Mouse (Mus musculus): ENCODE results near the gene Hc. TPM values are rescaled to one million over a fixed set of nuclear protein-coding genes. Genes with fewer than 3 reads are reported as not detected.
A peak's percentile ranks its signal among the peaks of the same experiment; 100 is the strongest.

Gene Hc
- not detected for total RNA-seq (2021)
- long read RNA-seq, experiment 1: 0 reads
- long read RNA-seq, experiment 2: 0 reads

DNA sequence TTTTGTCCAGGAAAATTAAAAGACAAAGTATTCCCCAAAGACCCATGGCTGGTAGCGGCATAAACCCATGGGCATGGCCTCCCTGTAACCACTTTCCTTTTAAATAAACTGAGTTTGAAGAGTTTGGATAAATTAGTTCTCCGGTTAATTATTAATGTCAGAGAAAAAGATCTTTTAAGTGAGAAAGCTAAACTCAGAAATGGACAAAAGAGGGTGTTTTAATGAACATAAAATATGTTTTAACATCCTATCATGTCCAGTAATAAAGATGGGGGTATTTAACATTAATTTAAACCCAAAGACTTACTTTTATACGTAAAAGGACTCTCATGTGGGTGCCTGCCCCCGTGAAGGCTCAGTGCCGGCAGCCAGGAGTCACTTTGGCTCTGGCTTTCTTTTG, at the start of gene Hc:
Gene Hc, minus strand, starts transcription at position 101 of the 400 bp plus-strand sequence.
- H3K4me3 ChIP-seq: no peak within 1 kb of the TSS
- intact Hi-C loops (cut with DNase I): no loop called here
- no peak for DNase-seq
- H3K27ac ChIP-seq: no peak within 1 kb of the TSS
- no peak for TF ChIP-seq CTCF (IDR thresholded peaks at IDR 0.05)

GRCm38 (mm10) chr2:35110521-35110920, 49.3 kb upstream of the Hc start:
- DNase-seq: no peak
- Histone ChIP-seq H3K27ac (peak overlapping the region; percentile 98; the same call in 1 of the 2 replicates), H3K4me3 (peak overlapping the region; percentile 4; the same call in 1 of the 2 replicates)
- intact Hi-C loops (cut with DNase I): no loop called here
- no peak for TF ChIP-seq CTCF (IDR thresholded peaks at IDR 0.05)

GRCm38 (mm10) chr2:35109924-35110304, 48.7 kb upstream of the Hc start:
- peak overlapping the region; percentile 93 for H3K4me3 ChIP-seq
- H3K27ac ChIP-seq: peak overlapping the region; percentile 98
- intact Hi-C loops (cut with DNase I): loop anchor here (2.0 kb wide), 1 partner anchor 61 kb away; no protein-coding TSS in a partner anchor
- DNase-seq: no peak
- TF ChIP-seq CTCF (IDR thresholded peaks at IDR 0.05): no peak

GRCm38 (mm10) chr2:35109141-35109923, 48.1 kb upstream of the Hc start, which contains the start of gene Cntrl:
Gene Cntrl (plus strand): TSS chr2:35109492.
- DNase-seq: peak; percentile 96
- peak within 1 kb of the TSS; percentile 93 for H3K4me3 ChIP-seq
- TF ChIP-seq CTCF (IDR thresholded peaks at IDR 0.05): no peak
- peak within 1 kb of the TSS; percentile 98 for H3K27ac ChIP-seq
- intact Hi-C loops (cut with DNase I): loop anchor here (2.0 kb wide), 1 partner anchor 61 kb away; no protein-coding TSS in a partner anchor

- peak overlapping the region; percentile 98 for H3K27ac ChIP-seq
- intact Hi-C loops (cut with DNase I): loop anchor here (2.0 kb wide), 1 partner anchor 60 kb away; no protein-coding TSS in a partner anchor
- peak overlapping the region; percentile 93 for H3K4me3 ChIP-seq
- peak; percentile 53 for TF ChIP-seq CTCF (IDR thresholded peaks at IDR 0.05)
- no peak for DNase-seq
Measured at GRCm38 (mm10) chr2:35108712-35109111, 47.5 kb upstream of the Hc start.

DNA sequence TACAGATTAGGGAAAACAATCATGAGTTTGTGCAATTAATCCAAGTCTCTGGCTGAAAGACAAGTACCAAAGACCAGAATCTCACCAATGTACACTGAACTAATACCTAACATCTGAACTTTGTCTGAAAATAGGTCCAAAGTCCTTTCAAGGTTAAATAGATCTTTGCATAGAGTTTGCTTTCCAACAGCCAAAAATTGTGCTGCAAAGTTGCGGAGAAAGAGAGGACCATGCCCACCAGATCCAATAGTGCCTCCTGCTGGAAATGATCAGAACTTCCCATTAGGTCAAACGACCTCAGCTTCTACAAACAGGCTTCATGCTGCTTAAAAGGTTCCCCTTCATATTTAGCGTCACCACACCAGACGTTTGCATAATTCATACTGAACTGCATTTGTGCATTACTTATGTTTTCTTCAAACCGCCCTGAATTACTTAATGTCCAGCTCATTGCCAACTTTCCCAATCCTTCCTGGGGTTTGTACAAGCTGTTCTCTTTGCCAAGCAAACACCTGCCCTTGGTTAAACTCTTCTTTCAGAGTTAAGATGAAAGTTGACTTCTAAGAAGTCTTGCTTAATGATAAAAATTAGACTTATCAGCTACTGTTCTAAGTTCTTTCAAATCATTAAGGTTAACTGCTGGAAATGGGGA, 46.9 kb upstream of the Hc start:
- peak; percentile 52 for TF ChIP-seq CTCF (IDR thresholded peaks at IDR 0.05)
- intact Hi-C loops (cut with DNase I): loop anchor here (2.0 kb wide), 1 partner anchor 59 kb away; no protein-coding TSS in a partner anchor
- no peak for DNase-seq
- no peak overlapping the region for H3K4me3 ChIP-seq
- H3K27ac ChIP-seq: no peak overlapping the region

GRCm38 (mm10) chr2:35104843-35105242, 43.6 kb upstream of the Hc start:
- no peak for DNase-seq
- no peak for TF ChIP-seq CTCF (IDR thresholded peaks at IDR 0.05)
- no peak overlapping the region for H3K27ac ChIP-seq
- H3K4me3 ChIP-seq: no peak overlapping the region
- intact Hi-C loops (cut with DNase I): no loop called here

DNA sequence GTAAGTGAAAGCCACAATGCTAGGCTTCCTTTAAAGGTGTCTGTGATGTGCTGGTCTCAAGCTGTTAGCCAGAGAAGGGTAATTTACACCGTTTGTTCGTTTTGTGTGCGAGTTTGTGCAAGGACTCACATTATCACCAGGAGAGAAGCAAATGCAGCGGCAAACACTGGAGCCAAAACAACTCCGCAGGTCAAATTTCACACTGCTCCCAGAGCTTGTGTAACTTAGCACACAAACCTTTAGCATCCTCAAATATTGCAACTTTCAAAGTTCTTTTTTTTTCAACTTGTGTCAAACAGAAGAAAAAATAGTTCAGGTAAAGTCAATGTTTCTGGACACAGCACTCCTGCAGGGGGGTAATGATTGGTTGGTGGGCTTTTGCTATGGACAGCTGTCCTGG, 42.3 kb upstream of the Hc start:
- H3K4me3 ChIP-seq: no peak overlapping the region
- intact Hi-C loops (cut with DNase I): no loop called here
- no peak overlapping the region for H3K27ac ChIP-seq

DNA sequence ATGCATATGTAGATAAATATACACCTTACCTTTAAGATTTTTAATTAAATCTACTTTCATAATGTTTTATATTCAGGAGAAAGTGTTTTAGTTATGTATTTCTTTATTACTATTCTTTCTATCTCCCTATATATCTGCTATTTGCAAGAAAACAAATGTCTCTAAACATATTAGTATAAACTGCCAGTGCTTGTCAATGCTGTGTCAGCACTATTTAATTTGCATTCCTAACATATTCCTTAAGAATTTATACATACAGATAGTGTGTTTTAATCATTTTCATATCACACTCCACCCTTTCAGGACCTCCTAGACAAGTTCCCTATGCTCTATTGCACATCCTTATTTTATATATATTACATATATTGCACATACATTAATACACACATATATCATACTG, 41.5 kb upstream of the Hc start:
- Histone ChIP-seq H3K4me3 (no peak overlapping the region), H3K27ac (no peak overlapping the region)
- no peak for TF ChIP-seq CTCF (IDR thresholded peaks at IDR 0.05)
- no peak for DNase-seq
- intact Hi-C loops (cut with DNase I): no loop called here

More for the DNA sequence above, 42.3 kb upstream of the Hc start:
- DNase-seq: no peak
- no peak for TF ChIP-seq CTCF (IDR thresholded peaks at IDR 0.05)

DNA sequence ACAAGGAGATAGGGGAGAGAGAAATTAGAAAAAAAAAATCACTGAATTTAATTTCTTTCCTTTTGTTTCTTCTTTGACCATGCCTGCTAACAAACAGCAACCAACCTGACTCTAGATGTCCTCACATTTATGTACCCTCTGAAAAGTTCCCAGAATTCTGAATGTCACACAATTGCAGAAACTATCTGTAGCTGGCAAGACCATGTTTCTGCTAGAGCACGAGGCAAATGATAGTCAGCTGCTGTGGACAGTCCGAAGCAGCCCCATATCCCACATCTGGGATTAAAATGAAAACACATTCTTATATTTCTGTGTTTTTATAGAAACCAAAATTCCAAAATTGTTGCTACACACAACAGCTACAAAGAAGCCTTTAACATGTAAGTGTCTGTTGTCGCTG, 40.2 kb upstream of the Hc start, which contains the start of gene AI182371:
Gene AI182371, minus strand, starts transcription at position 101 of the 400 bp plus-strand sequence.
- Histone ChIP-seq H3K4me3 (no peak within 1 kb of the TSS), H3K27ac (no peak within 1 kb of the TSS)
- intact Hi-C loops (cut with DNase I): no loop called here
- DNase-seq: no peak
- TF ChIP-seq CTCF (IDR thresholded peaks at IDR 0.05): no peak

- TF ChIP-seq CTCF (IDR thresholded peaks at IDR 0.05): no peak
- DNase-seq: no peak
- intact Hi-C loops (cut with DNase I): no loop called here
- H3K27ac ChIP-seq: no peak overlapping the region
- H3K4me3 ChIP-seq: no peak overlapping the region
Measured at GRCm38 (mm10) chr2:35100529-35100928, 39.3 kb upstream of the Hc start.

- Histone ChIP-seq H3K27ac (no peak overlapping the region), H3K4me3 (no peak overlapping the region)
- DNase-seq: no peak
- TF ChIP-seq CTCF (IDR thresholded peaks at IDR 0.05): no peak
- intact Hi-C loops (cut with DNase I): no loop called here
Measured at GRCm38 (mm10) chr2:35087418-35087817, 26.2 kb upstream of the Hc start.

DNA sequence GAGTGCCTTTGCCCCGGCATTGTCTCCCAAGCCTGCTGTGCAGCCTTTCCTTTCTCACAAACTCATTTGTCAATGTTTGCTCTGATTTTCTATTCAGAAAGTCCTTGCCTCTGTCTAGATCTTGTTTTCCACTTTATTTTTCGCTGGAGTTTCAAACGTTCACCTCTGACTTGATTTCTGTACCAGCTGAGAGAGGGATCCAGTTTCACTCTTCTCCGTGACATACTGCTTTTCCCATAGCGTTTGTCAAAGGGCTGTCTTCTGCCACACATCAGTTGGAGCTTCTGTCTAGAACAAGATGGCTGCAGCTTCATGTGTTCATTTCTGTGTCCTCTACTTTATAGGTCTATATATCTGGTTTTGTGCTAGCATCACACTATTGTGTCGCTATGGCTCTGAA, 17.9 kb upstream of the Hc start:
- TF ChIP-seq CTCF (IDR thresholded peaks at IDR 0.05): no peak
- intact Hi-C loops (cut with DNase I): no loop called here
- Histone ChIP-seq H3K27ac (no peak overlapping the region), H3K4me3 (no peak overlapping the region)
- DNase-seq: no peak

Data from gastrocnemius, adult 2 months (tissue).